Mouse (Mus musculus): Measurements from ENCODE around the gene Hsd11b1. TPM values are rescaled to one million over a fixed set of nuclear protein-coding genes. Genes with fewer than 3 reads are reported as not detected.
"Not testable (repeated sequence)": the region's sequence is repeated elsewhere in the genome, so short reads cannot be mapped to it uniquely, and the experiment has no call there.

The Hsd11b1 gene
- polyA plus RNA-seq, 1 experiment from 2014 or later, result 4.6 TPM

DNA sequence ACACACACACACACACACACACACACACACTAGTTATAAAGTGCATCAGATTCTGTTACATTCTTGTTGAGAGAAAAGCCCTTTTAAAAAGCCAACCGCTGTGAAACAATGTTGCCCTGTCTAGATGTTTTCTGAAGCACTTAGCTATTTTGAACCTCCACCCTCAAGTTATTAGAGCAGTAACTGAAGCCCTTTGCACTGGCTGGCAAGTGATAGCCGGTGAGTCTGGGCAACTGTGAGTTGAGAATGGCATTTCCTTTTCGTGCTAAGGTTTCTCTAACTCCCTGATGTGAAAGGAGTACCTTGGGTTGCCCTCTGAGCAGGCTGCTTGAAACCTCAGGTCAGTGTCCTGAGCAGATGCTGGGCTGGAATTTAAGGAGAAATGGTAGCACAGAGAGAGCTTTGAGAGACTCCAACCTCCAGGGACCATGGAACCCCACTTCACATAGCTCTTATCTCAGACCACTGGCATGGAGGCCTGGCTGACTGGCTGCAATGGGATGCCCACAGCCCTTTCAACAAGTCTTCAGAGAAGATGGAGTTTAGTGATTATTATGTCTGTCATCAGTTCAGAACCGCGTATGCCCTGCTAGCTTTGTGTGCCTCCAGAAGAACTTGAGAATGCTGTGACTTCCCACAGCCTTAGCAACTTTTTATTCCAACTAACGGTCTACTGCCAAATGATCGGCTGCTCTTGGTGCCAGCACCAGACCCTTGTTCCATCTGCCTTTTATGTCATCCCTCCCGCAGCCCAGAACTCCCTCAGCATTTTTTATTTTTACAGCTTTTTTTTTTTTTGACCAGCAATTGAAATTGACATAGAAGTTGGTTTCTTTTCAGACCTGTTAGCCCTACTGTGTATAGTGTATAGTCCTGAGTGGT, 608 bp downstream of the Hsd11b1 start:
- Histone ChIP-seq H3K27ac (ENCODE audit: low read length) (no peak overlapping the region), H3K4me1 (ENCODE audit: insufficient read depth, low read length) (0 out of 2 replicates have a peak, but pooled peaks cover 4% of the 10 kb centered on the region), H3K9ac (replicated peaks; ENCODE audit: low read length) (no peak overlapping the region), H3K4me2 (replicated peaks; ENCODE audit: low read depth, low read length) (no peak overlapping the region), H3K36me3 (ENCODE audit: insufficient read depth, low read length) (no peaks in the 10 kb centered on the region), H3K27me3 (ENCODE audit: insufficient read depth, low read length) (no peaks in the 10 kb centered on the region), H3K9me3 (ENCODE audit: low read length) (no peaks in the 10 kb centered on the region), H3K4me3 (ENCODE audit: low read length) (no peak overlapping the region)
- 73% methylated on average over 8 of the region's 8 CpGs for WGBS
- ATAC-seq (ENCODE audit: low FRiP score, low TSS enrichment), result no peak

DNA sequence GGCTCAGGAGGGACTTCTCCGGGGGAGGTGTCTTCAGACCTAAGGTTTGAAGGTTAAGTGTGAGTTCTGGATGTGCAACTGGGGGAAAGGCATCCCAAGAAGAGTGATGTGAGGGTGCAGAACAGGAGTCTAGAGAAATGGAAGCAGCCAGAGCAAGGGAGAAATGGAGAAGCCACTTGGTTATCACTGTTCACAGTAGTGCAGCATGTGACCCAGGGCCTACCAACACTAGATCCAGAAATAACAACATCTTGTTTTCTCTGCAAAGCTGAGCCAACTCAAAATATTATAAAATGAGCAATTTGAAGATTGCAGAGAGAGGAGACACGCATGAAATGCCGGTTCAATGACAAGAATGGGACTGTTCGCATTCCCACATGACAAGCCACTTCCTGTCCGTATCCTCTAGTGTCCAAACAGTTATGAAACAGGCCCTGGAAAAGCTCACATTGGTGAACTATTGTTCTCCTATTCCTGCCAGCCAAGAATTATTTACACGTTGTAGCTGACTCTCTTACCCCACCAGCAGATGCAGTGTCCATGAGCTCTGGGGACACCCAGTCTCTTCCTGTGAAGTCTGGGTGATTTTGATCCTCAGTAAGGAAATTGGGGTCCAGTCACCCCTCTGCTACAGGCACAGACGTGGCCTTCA, 1.9 kb downstream of the Hsd11b1 start:
- no peak overlapping the region for H3K4me2 ChIP-seq (replicated peaks; ENCODE audit: low read depth, low read length)
- H3K9ac ChIP-seq (replicated peaks; ENCODE audit: low read length), result no peak overlapping the region
- H3K4me3 ChIP-seq (ENCODE audit: low read length), result no peak overlapping the region
- H3K36me3 ChIP-seq (ENCODE audit: insufficient read depth, low read length), result no peaks in the 10 kb centered on the region
- ATAC-seq (ENCODE audit: low FRiP score, low TSS enrichment), result peak; percentile 51; the same call in 1 of the 2 replicates
- 60% methylated on average over 7 of the region's 7 CpGs for WGBS
- no peaks in the 10 kb centered on the region for H3K9me3 ChIP-seq (ENCODE audit: low read length)
- H3K27ac ChIP-seq (ENCODE audit: low read length), result peak overlapping the region; percentile 70
- H3K4me1 ChIP-seq (ENCODE audit: insufficient read depth, low read length), result 0 out of 2 replicates have a peak, but pooled peaks cover 4% of the 10 kb centered on the region
- no peaks in the 10 kb centered on the region for H3K27me3 ChIP-seq (ENCODE audit: insufficient read depth, low read length)

DNA sequence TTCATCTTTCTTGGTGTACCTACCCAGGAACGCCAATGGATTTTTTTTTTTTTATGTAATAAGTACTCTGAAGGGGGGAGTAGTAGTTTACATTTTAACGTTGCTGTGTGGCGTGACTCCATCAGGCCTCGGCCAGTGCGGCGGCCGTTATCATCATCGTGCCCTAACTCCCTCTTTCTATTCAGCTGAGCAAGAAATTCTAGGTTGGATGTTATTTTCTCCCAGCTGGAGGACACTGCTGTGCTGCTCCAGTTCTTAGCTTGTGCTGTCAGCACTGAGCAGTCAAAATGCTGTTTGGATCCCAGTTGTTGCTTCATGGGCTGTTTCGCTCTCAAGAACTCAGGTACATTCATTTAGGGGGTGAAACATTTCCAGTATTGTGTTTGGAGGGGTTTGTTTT, 4.3 kb downstream of the Hsd11b1 start:
- no peaks in the 10 kb centered on the region for H3K27me3 ChIP-seq (ENCODE audit: insufficient read depth, low read length)
- 81% methylated on average over 9 of the region's 9 CpGs for WGBS
- H3K4me2 ChIP-seq (replicated peaks; ENCODE audit: low read depth, low read length), result no peak overlapping the region
- no peak overlapping the region for H3K4me3 ChIP-seq (ENCODE audit: low read length)
- peaks cover 4% of the 10 kb centered on the region; the same call in 1 of the 2 replicates for H3K4me1 ChIP-seq (ENCODE audit: insufficient read depth, low read length)
- ATAC-seq (ENCODE audit: low FRiP score, low TSS enrichment), result no peak
- no peak overlapping the region for H3K9ac ChIP-seq (replicated peaks; ENCODE audit: low read length)
- H3K27ac ChIP-seq (ENCODE audit: low read length), result no peak overlapping the region
- no peaks in the 10 kb centered on the region for H3K36me3 ChIP-seq (ENCODE audit: insufficient read depth, low read length)
- H3K9me3 ChIP-seq (ENCODE audit: low read length), result no peaks in the 10 kb centered on the region

DNA sequence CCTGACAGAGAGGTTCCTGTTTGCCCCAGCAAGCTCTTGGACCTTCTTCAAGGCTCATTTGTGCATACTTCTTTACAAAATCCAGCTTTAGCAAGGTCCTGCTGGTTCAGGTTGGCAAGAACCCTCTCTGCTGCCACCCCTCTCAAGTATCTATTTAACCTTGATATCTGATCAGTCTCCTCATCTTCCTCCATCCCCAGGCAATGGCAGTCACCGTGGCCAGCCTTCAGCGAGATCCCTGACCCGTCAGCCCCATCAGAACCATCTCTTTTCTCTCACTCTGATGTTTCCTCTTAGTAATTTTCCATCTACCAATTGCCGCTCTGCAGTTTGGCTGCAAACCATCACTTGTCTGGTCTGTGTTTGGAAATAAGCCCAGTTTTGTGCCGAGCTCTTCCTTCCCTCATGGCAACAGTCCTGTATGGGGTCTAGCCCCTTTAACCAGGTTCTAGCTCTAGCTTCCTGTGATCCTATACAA, 7.2 kb downstream of the Hsd11b1 start:
- no peaks in the 10 kb centered on the region for H3K27me3 ChIP-seq (ENCODE audit: insufficient read depth, low read length)
- H3K36me3 ChIP-seq (ENCODE audit: insufficient read depth, low read length), result no peaks in the 10 kb centered on the region
- no peak overlapping the region for H3K27ac ChIP-seq (ENCODE audit: low read length)
- 38% methylated on average over 5 of the region's 5 CpGs for WGBS
- H3K9me3 ChIP-seq (ENCODE audit: low read length), result no peaks in the 10 kb centered on the region
- peaks cover 8% of the 10 kb centered on the region; the same call in 1 of the 2 replicates for H3K4me1 ChIP-seq (ENCODE audit: insufficient read depth, low read length)
- H3K4me3 ChIP-seq (ENCODE audit: low read length), result no peak overlapping the region
- no peak overlapping the region for H3K4me2 ChIP-seq (replicated peaks; ENCODE audit: low read depth, low read length)
- H3K9ac ChIP-seq (replicated peaks; ENCODE audit: low read length), result no peak overlapping the region
- no peak for ATAC-seq (ENCODE audit: low FRiP score, low TSS enrichment)

DNA sequence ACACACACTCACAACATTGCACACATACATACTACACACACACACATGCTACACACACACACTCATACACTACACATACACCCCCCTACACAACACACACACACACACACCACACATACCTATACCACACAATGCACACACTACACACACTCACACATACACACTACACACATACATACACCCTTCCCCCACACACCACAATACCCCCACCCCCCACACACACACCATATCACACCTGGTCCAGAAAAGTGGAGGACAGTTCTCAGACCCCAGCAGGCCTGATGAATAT, 7.6 kb downstream of the Hsd11b1 start:
- Histone ChIP-seq H3K27me3 (ENCODE audit: insufficient read depth, low read length) (no peaks in the 10 kb centered on the region), H3K4me1 (ENCODE audit: insufficient read depth, low read length) (peaks cover 12% of the 10 kb centered on the region; the same call in 1 of the 2 replicates), H3K4me2 (replicated peaks; ENCODE audit: low read depth, low read length) (no peak overlapping the region), H3K9ac (replicated peaks; ENCODE audit: low read length) (no peak overlapping the region), H3K9me3 (ENCODE audit: low read length) (no peaks in the 10 kb centered on the region), H3K27ac (ENCODE audit: low read length) (no peak overlapping the region), H3K4me3 (ENCODE audit: low read length) (no peak overlapping the region), H3K36me3 (ENCODE audit: insufficient read depth, low read length) (no peaks in the 10 kb centered on the region)
- ATAC-seq (ENCODE audit: low FRiP score, low TSS enrichment), result peak; percentile 72

DNA sequence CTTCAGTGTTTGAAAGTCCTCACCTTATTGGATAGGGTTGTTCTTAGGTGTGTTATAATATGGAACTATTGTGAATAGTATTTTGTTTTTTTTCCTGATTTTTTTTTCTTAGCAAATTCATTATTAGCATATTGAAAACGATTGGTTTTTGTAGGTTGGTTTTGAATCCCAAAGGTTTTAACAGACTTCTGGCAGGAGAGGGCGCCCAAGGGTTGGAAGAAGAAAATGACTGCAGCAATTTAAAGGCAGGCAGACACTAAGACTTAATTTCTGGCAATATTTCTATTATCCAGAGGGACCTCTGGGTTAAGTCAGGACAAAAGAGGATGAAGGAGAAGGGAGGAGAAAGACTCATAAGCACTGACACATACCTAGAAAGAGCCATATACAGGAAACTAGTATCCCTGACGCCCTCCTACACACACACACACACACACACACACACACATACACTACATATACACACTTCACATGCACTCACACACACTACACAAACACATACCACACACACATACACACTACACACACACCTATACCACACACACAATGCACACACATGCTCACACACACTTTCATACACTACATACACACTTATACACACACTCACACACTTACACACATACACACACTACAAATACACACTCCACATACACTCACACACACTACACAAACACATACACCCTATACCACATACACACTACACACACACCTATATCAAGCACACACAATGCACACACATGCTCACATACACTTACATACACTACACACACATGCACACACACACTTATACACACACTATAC, 8.2 kb downstream of the Hsd11b1 start:
- Histone ChIP-seq H3K9ac (replicated peaks; ENCODE audit: low read length) (no peak overlapping the region), H3K4me3 (ENCODE audit: low read length) (no peak overlapping the region), H3K27ac (ENCODE audit: low read length) (no peak overlapping the region), H3K27me3 (ENCODE audit: insufficient read depth, low read length) (no peaks in the 10 kb centered on the region), H3K4me1 (ENCODE audit: insufficient read depth, low read length) (peaks cover 13% of the 10 kb centered on the region; the same call in 1 of the 2 replicates), H3K36me3 (ENCODE audit: insufficient read depth, low read length) (no peaks in the 10 kb centered on the region), H3K4me2 (replicated peaks; ENCODE audit: low read depth, low read length) (no peak overlapping the region), H3K9me3 (ENCODE audit: low read length) (no peaks in the 10 kb centered on the region)
- ATAC-seq (ENCODE audit: low FRiP score, low TSS enrichment), result peak; percentile 40; the same call in 1 of the 2 replicates
- 30% methylated on average over 3 of the region's 3 CpGs for WGBS

DNA sequence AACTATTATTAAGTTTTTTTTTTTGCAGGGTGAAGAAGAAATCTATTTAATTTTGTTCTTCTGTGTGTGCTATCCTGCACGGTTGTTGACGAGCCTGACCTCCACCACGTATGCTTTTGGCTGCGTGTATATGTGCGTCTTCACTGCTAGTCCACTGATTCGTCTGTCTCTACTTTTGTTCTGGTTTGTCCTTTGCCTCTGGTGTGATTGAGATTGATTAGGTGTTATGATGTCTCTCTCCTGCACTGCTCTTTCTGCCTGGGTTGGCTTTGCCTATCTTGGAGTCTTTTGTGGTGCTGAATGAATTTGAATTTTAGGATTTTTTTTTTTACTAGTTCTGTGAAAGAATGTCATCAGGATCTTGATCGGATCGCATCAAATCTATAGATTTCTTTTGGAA, 8.8 kb downstream of the Hsd11b1 start:
- Histone ChIP-seq H3K27ac (ENCODE audit: low read length) (no peak overlapping the region), H3K9me3 (ENCODE audit: low read length) (no peaks in the 10 kb centered on the region), H3K36me3 (ENCODE audit: insufficient read depth, low read length) (no peaks in the 10 kb centered on the region), H3K4me3 (ENCODE audit: low read length) (no peak overlapping the region), H3K9ac (replicated peaks; ENCODE audit: low read length) (no peak overlapping the region), H3K27me3 (ENCODE audit: insufficient read depth, low read length) (no peaks in the 10 kb centered on the region), H3K4me2 (replicated peaks; ENCODE audit: low read depth, low read length) (no peak overlapping the region), H3K4me1 (ENCODE audit: insufficient read depth, low read length) (peaks cover 13% of the 10 kb centered on the region; the same call in 1 of the 2 replicates)
- 63% methylated on average over 8 of the region's 8 CpGs for WGBS
- ATAC-seq (ENCODE audit: low FRiP score, low TSS enrichment), result no peak

DNA sequence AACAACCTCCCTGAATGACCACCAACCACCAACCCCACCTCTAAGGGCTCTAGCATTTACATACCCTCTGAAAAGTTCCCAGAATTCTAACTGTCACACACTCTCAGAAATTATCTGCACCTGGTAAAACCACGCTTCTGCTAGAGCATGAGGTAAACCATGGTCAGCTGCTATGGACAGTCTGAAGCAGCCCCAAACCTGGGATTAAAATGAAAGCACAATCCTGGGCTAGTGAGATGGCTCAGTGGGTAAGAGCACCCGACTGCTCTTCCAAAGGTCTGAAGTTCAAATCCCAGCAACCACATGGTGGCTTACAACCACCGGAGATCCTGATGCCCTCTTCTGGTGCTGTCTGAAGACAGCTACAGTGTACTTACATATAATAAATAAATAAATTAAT, 10.0 kb downstream of the Hsd11b1 start:
- H3K9me3 ChIP-seq (ENCODE audit: low read length), result not testable (repeated sequence)
- WGBS, result 75% methylated on average over 3 of the region's 3 CpGs

DNA sequence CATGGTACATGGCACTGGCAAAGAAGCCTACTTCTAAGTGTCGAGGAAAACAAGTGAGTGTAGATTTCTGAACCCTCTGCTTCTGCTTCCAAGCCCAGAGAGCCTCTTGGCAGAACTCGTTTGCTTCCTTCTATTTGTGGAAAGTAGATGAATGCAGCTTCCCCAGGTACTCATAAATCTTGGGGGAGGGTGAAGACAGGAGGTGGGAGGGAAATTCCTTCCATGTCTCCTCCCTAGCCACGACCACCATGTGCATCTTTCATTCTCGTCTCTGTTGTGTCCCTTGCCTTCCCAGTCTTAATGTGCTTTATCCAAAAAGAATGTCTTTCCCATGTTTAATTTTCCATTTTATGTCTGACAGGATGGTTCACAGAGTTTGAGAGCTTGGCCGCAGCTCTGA, 11.3 kb downstream of the Hsd11b1 start:
- no peak overlapping the region; the same call in 1 of the 2 replicates for H3K9ac ChIP-seq (replicated peaks; ENCODE audit: low read length)
- peaks cover 4% of the 10 kb centered on the region; the same call in 1 of the 2 replicates for H3K9me3 ChIP-seq (ENCODE audit: low read length)
- H3K27me3 ChIP-seq (ENCODE audit: insufficient read depth, low read length), result no peaks in the 10 kb centered on the region
- no peak for ATAC-seq (ENCODE audit: low FRiP score, low TSS enrichment)
- WGBS, result 8% methylated on average over 5 of the region's 5 CpGs
- peaks cover 13% of the 10 kb centered on the region; the same call in 1 of the 2 replicates for H3K4me1 ChIP-seq (ENCODE audit: insufficient read depth, low read length)
- H3K36me3 ChIP-seq (ENCODE audit: insufficient read depth, low read length), result no peaks in the 10 kb centered on the region
- no peak overlapping the region for H3K4me2 ChIP-seq (replicated peaks; ENCODE audit: low read depth, low read length)
- 0 out of 2 replicates have a peak overlapping the region, but pooled peaks have one; percentile 13 for H3K27ac ChIP-seq (ENCODE audit: low read length)
- H3K4me3 ChIP-seq (ENCODE audit: low read length), result no peak overlapping the region

More for the DNA sequence above, 10.0 kb downstream of the Hsd11b1 start:
- ATAC-seq (ENCODE audit: low FRiP score, low TSS enrichment); H3K27me3 ChIP-seq (ENCODE audit: insufficient read depth, low read length); H3K36me3 ChIP-seq (ENCODE audit: insufficient read depth, low read length); H3K4me3 ChIP-seq (ENCODE audit: low read length); H3K4me2 ChIP-seq (replicated peaks; ENCODE audit: low read depth, low read length); H3K9ac ChIP-seq (replicated peaks; ENCODE audit: low read length); H3K27ac ChIP-seq (ENCODE audit: low read length): not testable (repeated sequence)
- peaks cover 13% of the 10 kb centered on the region; the same call in 1 of the 2 replicates for H3K4me1 ChIP-seq (ENCODE audit: insufficient read depth, low read length)
